ENCODE assay signal across 25 mouse cellular contexts in the genomic region with DNA sequence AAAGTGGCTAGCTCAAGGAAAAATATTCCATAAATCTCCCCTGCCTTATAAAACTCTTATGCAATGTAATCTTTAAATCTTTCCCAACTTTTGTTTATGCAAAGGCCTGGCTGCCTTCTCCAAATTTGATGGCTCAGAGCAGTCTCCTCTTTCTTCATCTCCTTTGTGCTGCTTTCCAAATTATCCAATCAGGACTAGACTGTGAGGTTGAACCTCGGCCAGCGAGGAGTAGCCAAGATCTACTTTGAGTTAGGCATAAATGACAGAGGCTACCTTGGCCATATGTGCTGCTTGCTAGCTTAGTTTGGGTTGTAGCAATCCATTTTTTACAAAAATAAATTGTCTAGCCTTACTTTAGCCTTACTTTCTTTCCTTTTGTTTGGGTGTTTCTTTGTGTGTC.
DNase-seq lines count a peak whose midpoint lies in the region; ATAC-seq lines count a peak whose summit lies in the region.
"Had no signal": no experiment of that assay in that cellular context is flagged by ENCODE, and none has a peak within 500 bp of the region (broad histone marks: within the 10 kb centered on the region; RNA-seq: fewer than 3 reads in every experiment).

No protein-coding gene starts in this region.

- H3K27me3 ChIP-seq in lung, embryonic 16.5 days (ENCODE audit: control insufficient read depth, insufficient read depth, low read depth, low read length): no peaks in the 10 kb centered on the region
- H3K27me3 ChIP-seq: forebrain, embryonic 13.5 days; hindbrain, embryonic 12.5 days; limb, embryonic 12.5 days; liver, embryonic 15.5 days; midbrain, embryonic 12.5 days; neural tube, embryonic 13.5 days had no signal

- H3K36me3 ChIP-seq in lung, embryonic 16.5 days (ENCODE audit: control insufficient read depth, insufficient read depth, low read length): no peaks in the 10 kb centered on the region
- H3K36me3 ChIP-seq: hindbrain, embryonic 12.5 days; limb, embryonic 12.5 days; liver, embryonic 15.5 days; midbrain, embryonic 12.5 days; neural tube, embryonic 13.5 days had no signal

- H3K4me1 ChIP-seq in lung, embryonic 16.5 days (replicated peaks; ENCODE audit: control insufficient read depth, insufficient read depth, low read length): no peaks in the 10 kb centered on the region
- H3K4me1 ChIP-seq: forebrain, embryonic 13.5 days; hindbrain, embryonic 12.5 days; limb, embryonic 12.5 days; liver, embryonic 15.5 days; midbrain, embryonic 12.5 days; neural tube, embryonic 13.5 days had no signal

- DNase-seq in adrenal gland, postnatal 14 days: peak; percentile 35
- DNase-seq in adrenal gland, postnatal 4 days (ENCODE audit: low spot score in 2 of 2): no peak
- DNase-seq in lung, postnatal 25 days (ENCODE audit: low spot score): no peak
- peak; percentile 82 for DNase-seq in adipocyte (ENCODE audit: low spot score)
- DNase-seq in lung, postnatal 14 days: peak; percentile 29
- DNase-seq: cerebellum, adult 2 months; cerebellum, postnatal 14 days; gastrocnemius, postnatal 10 days; heart, postnatal 36 days; kidney, postnatal 25 days; thymus, adult 2 months; thymus, postnatal 36 days had no signal

- peak; percentile 84 for ATAC-seq in lung, embryonic 16.5 days (ENCODE audit: low read depth)
- ATAC-seq in megakaryocyte-erythroid progenitor cell, adult 5-6 weeks (replicated peaks; ENCODE audit: low FRiP score, low TSS enrichment, poor library complexity, severe bottlenecking): no peak
- ATAC-seq: CD4-positive, CD25-positive, alpha-beta regulatory T cell, adult 4 months; forebrain, embryonic 13.5 days; hindbrain, postnatal 0 days; intestine, postnatal 0 days had no signal

- no peak overlapping the region for H3K9ac ChIP-seq in lung, embryonic 16.5 days (ENCODE audit: low read length)
- H3K9ac ChIP-seq: forebrain, embryonic 13.5 days; hindbrain, embryonic 12.5 days; limb, embryonic 12.5 days; liver, embryonic 15.5 days; midbrain, embryonic 12.5 days; neural tube, embryonic 13.5 days had no signal

- H3K4me3 ChIP-seq in lung, embryonic 16.5 days (ENCODE audit: low read length): no peak overlapping the region
- H3K4me3 ChIP-seq: erythroblast, embryonic 14.5 days; forebrain, embryonic 13.5 days; hindbrain, embryonic 12.5 days; limb, embryonic 12.5 days; liver, embryonic 15.5 days; midbrain, embryonic 12.5 days; neural tube, embryonic 13.5 days had no signal

- H3K27ac ChIP-seq in lung, embryonic 16.5 days (ENCODE audit: low read length): peak overlapping the region; percentile 36; the same call in 1 of the 2 replicates
- H3K27ac ChIP-seq: forebrain, embryonic 13.5 days; hindbrain, embryonic 12.5 days; hindbrain, postnatal 0 days; limb, embryonic 12.5 days; liver, embryonic 15.5 days; midbrain, embryonic 12.5 days; neural tube, embryonic 13.5 days had no signal

- H3K9me3 ChIP-seq in lung, embryonic 16.5 days (ENCODE audit: control insufficient read depth, low read length): no peaks in the 10 kb centered on the region
- H3K9me3 ChIP-seq: forebrain, embryonic 13.5 days; hindbrain, embryonic 12.5 days; limb, embryonic 12.5 days; liver, embryonic 15.5 days; midbrain, embryonic 12.5 days; neural tube, embryonic 13.5 days had no signal

- WGBS in lung, embryonic 16.5 days: 45% methylated on average over 2 of the region's 2 CpGs

- no peak overlapping the region for H3K4me2 ChIP-seq in lung, embryonic 16.5 days (ENCODE audit: low read depth, low read length)
- H3K4me2 ChIP-seq: forebrain, embryonic 13.5 days; heart, embryonic 11.5 days; hindbrain, embryonic 12.5 days; limb, embryonic 12.5 days; liver, embryonic 15.5 days; midbrain, embryonic 12.5 days; neural tube, embryonic 13.5 days had no signal

Comparison
In these comparisons a context has a peak if more than half of its experiments do, and no peak if none do; other contexts are left out.
1. DNase-seq: peak in adrenal gland, postnatal 14 days (single experiment), adipocyte (single experiment) and lung, postnatal 14 days (single experiment); none in adrenal gland, postnatal 4 days (0 of 2) and lung, postnatal 25 days (single experiment).